Mouse (Mus musculus): ENCODE results near the gene Nphs1. TPM values are rescaled to one million over a fixed set of nuclear protein-coding genes. Genes with fewer than 3 reads are reported as not detected.

The Nphs1 gene
- polyA plus RNA-seq, 1 experiment: not detected

DNA sequence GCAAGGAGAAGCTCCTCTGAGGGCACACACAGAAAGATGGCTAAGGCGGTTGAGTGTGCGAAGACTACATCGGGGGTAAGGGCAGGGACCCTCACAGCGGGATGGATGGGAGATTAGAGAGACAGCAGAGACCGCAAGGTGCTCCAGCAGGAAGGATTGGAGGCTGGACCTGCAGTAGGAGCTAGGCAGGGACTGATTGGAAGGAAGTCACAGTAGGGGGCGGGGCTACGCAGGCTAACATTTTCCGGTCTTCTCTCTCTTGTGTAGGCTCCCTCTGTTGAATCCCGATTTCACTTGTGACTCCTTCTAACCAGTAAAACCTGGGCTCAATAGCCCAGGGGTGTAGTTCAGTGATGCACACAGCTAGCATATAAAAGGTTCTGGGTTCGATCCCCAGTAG lies 21.2 kb upstream of the Nphs1 start:
- H3K27me3 ChIP-seq (replicated peaks): peaks cover 63% of the 10 kb centered on the region

DNA sequence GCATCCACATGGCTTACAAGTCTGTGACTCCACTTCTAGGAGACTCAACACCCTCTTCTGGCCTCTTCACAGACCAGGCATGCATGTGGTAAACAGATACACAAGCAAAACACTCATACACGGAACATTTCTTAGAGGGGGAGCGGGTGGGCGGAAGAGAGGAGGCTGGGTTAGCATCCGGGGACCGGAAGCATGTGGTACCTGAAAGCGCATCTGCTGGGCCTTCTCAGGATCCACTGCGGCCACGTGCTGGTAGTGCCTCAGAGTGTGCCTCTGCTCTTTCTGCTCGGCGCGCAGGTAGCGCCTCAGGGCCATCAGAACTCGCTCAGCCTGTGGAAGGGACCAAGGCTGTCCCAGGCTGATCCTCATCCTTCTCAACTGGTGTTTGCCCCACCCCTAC lies 18.4 kb upstream of the Nphs1 start:
- TF ChIP-seq FLI1 (IDR thresholded peaks at IDR 0.05; ENCODE audit: low read length): no peak
- TF ChIP-seq GATA1 (IDR thresholded peaks at IDR 0.05; ENCODE audit: borderline replicate concordance, low read length): no peak
- no peaks in the 10 kb centered on the region for H3K9me3 ChIP-seq
- H3K27me3 ChIP-seq (replicated peaks): peaks cover 84% of the 10 kb centered on the region
- no peak overlapping the region for H3K4me3 ChIP-seq (replicated peaks)
- H3K4me1 ChIP-seq: peaks cover 17% of the 10 kb centered on the region
- H3K36me3 ChIP-seq (replicated peaks; ENCODE audit: low read length): no peaks in the 10 kb centered on the region

More for the DNA sequence above, 21.2 kb upstream of the Nphs1 start:
- Histone ChIP-seq H3K4me1 (peaks cover 20% of the 10 kb centered on the region), H3K9me3 (no peaks in the 10 kb centered on the region), H3K4me3 (replicated peaks) (peak overlapping the region; percentile 3), H3K36me3 (replicated peaks; ENCODE audit: low read length) (no peaks in the 10 kb centered on the region)
- no peak for TF ChIP-seq FLI1 (IDR thresholded peaks at IDR 0.05; ENCODE audit: low read length)
- no peak for TF ChIP-seq GATA1 (IDR thresholded peaks at IDR 0.05; ENCODE audit: borderline replicate concordance, low read length)

- H3K4me1 ChIP-seq: peaks cover 23% of the 10 kb centered on the region
- no peaks in the 10 kb centered on the region for H3K9me3 ChIP-seq
- TF ChIP-seq FLI1 (IDR thresholded peaks at IDR 0.05; ENCODE audit: low read length): no peak
- no peak for TF ChIP-seq GATA1 (IDR thresholded peaks at IDR 0.05; ENCODE audit: borderline replicate concordance, low read length)
- no peak overlapping the region for H3K4me3 ChIP-seq (replicated peaks)
- H3K27me3 ChIP-seq (replicated peaks): peaks cover 85% of the 10 kb centered on the region
- H3K36me3 ChIP-seq (replicated peaks; ENCODE audit: low read length): no peaks in the 10 kb centered on the region
Measured at GRCm38 (mm10) chr7:30440697-30441096, 17.4 kb upstream of the Nphs1 start.

DNA sequence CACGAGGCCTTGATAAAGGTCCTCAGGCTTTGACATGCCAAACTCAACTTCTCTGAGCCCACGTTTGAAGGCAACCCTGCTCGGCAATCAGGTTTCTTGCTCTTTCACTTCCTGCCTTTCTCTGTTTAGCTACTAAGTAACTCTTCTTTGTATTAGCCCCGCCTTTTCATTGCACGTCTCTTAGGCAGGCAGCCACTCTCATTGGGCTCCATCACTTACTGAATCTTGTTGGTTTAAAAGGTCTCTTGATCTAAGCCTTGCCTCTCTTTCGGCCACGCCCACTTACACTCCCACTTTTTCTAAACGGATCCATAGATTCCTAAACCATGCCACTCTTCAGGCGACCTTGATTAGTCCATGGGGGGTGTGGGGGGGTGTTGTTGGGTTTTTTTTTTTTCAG lies 14.4 kb upstream of the Nphs1 start:
- Histone ChIP-seq H3K27me3 (replicated peaks) (peaks cover 89% of the 10 kb centered on the region), H3K4me1 (peaks cover 19% of the 10 kb centered on the region)

DNA sequence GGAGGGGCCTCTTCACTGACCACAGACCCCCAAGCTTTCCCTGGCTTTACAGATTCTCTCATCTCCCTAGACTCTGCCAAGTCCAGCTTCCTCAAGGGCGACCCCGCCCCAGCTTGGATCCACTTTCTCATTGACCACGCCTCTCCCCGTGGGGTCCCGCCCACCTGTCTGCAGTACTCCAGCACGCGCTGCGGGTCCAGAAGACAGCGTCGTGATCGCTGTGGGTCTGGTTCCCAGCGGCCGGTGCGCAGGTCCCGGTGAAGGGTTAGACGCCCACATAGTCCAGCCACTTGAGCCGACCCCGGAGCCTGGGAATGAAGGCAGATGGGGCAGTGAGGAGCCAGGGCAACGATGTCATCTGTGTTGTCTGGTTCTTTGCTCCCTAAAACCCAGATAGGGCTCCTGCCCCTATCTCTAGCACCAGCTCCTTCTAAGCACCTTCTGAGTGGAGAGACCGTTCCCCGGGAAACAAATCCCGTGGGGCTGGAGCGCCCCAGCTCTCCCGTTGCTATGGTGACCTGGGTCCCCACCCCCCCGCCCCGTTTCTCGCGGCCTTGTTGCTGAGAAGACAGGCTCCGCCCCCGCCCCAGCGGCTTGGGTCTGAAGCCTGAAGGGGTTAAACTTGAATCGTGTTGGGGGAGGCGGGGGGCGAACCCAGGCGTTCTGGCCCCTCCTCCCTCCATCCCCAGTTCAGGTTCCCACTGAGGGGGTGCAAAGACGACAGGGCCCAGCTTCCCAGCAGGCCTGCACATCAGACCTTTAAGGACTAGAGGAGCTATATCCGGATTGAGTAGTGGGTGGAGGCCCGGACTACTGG lies 13.8 kb upstream of the Nphs1 start:
- peaks cover 19% of the 10 kb centered on the region for H3K4me1 ChIP-seq
- TF ChIP-seq FLI1 (IDR thresholded peaks at IDR 0.05; ENCODE audit: low read length) (no peak), GATA1 (IDR thresholded peaks at IDR 0.05; ENCODE audit: borderline replicate concordance, low read length) (no peak)
- no peaks in the 10 kb centered on the region for H3K36me3 ChIP-seq (replicated peaks; ENCODE audit: low read length)
- peaks cover 88% of the 10 kb centered on the region for H3K27me3 ChIP-seq (replicated peaks)
- H3K4me3 ChIP-seq (replicated peaks): peak overlapping the region; percentile 89
- peaks cover 27% of the 10 kb centered on the region for H3K9me3 ChIP-seq

More for the DNA sequence above, 14.4 kb upstream of the Nphs1 start:
- H3K36me3 ChIP-seq (replicated peaks; ENCODE audit: low read length): no peaks in the 10 kb centered on the region
- TF ChIP-seq FLI1 (IDR thresholded peaks at IDR 0.05; ENCODE audit: low read length) (no peak), GATA1 (IDR thresholded peaks at IDR 0.05; ENCODE audit: borderline replicate concordance, low read length) (no peak)
- H3K4me3 ChIP-seq (replicated peaks): no peak overlapping the region
- H3K9me3 ChIP-seq: peaks cover 27% of the 10 kb centered on the region

DNA sequence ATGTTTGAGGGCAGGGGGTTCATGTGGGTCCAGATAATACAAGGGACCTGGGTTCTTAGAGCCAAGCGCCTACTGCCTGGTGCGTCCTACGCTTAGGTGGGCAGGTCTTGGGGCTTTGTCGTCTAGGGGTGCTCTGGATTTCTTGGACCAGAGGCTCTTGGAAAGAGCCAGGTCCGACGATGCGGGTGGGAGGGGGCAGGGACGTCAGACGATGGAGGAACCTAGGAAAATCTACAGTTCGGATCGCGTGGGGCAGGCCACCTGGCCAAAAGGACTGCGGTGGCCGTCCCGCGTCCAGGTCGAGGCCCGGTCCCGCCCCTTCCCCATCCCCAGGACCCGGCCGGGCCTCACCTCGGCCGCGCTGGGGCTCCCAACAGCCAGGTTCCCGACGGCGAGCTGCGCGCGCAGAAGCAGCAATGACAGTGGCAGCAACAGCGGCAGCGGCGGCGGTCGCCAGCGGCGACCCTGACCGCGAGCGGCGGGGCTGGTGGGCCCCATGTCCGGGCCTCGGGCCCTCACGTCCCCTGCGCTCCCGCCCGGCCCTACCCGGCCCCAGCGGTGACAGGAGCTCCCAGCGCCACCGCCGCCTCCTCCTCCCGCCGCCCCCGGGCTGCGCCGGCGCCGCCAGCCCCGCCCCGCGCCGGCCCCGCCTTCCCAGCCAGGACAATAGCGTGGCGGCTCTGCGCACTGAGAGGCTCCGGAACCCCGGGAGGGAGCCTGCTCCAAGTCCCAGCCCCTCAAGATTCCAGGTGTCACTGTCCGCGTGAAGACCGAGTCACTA lies 13.0 kb upstream of the Nphs1 start, which contains the start of gene Aplp1:
Gene Aplp1 (minus strand): TSS at position 565 of the 781 bp plus-strand sequence.
- Histone ChIP-seq H3K27me3 (replicated peaks) (peaks cover 88% of the 10 kb centered on the region), H3K4me3 (replicated peaks) (peak within 1 kb of the TSS; percentile 89), H3K9me3 (peaks cover 27% of the 10 kb centered on the region), H3K36me3 (replicated peaks; ENCODE audit: low read length) (no peaks in the 10 kb centered on the region), H3K4me1 (peaks cover 19% of the 10 kb centered on the region)
- TF ChIP-seq FLI1 (IDR thresholded peaks at IDR 0.05; ENCODE audit: low read length): no peak
- TF ChIP-seq GATA1 (IDR thresholded peaks at IDR 0.05; ENCODE audit: borderline replicate concordance, low read length): no peak

GRCm38 (mm10) chr7:30450241-30450640 lies 7.9 kb upstream of the Nphs1 start:
- Histone ChIP-seq H3K36me3 (replicated peaks; ENCODE audit: low read length) (no peaks in the 10 kb centered on the region), H3K4me1 (peaks cover 23% of the 10 kb centered on the region), H3K4me3 (replicated peaks) (no peak overlapping the region), H3K27me3 (replicated peaks) (peaks cover 83% of the 10 kb centered on the region), H3K9me3 (peaks cover 27% of the 10 kb centered on the region)
- no peak for TF ChIP-seq FLI1 (IDR thresholded peaks at IDR 0.05; ENCODE audit: low read length)
- TF ChIP-seq GATA1 (IDR thresholded peaks at IDR 0.05; ENCODE audit: borderline replicate concordance, low read length): no peak

GRCm38 (mm10) chr7:30453327-30453726 lies 4.8 kb upstream of the Nphs1 start:
- TF ChIP-seq GATA1 (IDR thresholded peaks at IDR 0.05; ENCODE audit: borderline replicate concordance, low read length) (no peak), FLI1 (IDR thresholded peaks at IDR 0.05; ENCODE audit: low read length) (no peak)
- H3K27me3 ChIP-seq (replicated peaks): peaks cover 86% of the 10 kb centered on the region
- H3K9me3 ChIP-seq: peaks cover 1% of the 10 kb centered on the region; the same call in 1 of the 2 replicates

DNA sequence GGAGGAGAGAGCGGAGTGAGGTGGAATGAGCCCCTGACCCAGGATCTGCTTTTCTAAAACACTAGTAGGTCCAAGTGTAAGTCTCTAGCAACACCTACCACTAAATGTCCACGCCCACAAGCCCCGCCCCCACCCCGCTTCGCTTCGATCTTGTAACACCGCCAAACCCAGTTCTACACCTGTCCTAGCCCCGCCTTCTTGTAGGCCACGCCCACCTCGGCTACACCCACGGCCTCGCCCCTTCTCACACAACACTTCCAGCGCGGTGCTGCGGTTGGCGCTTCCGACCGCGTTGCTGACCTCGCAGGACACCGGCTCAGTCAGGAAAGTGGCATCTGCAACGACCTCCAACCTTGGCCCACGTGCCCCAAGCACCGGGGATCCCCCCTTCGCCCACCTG lies 4.3 kb upstream of the Nphs1 start:
- Histone ChIP-seq H3K9me3 (no peaks in the 10 kb centered on the region), H3K27me3 (replicated peaks) (peaks cover 87% of the 10 kb centered on the region)

More at GRCm38 (mm10) chr7:30453327-30453726, 4.8 kb upstream of the Nphs1 start:
- Histone ChIP-seq H3K4me1 (peaks cover 25% of the 10 kb centered on the region), H3K36me3 (replicated peaks; ENCODE audit: low read length) (no peaks in the 10 kb centered on the region), H3K4me3 (replicated peaks) (peak overlapping the region; percentile 88)

More for the DNA sequence above, 4.3 kb upstream of the Nphs1 start:
- no peaks in the 10 kb centered on the region for H3K36me3 ChIP-seq (replicated peaks; ENCODE audit: low read length)
- TF ChIP-seq GATA1 (IDR thresholded peaks at IDR 0.05; ENCODE audit: borderline replicate concordance, low read length) (no peak), FLI1 (IDR thresholded peaks at IDR 0.05; ENCODE audit: low read length) (no peak)
- H3K4me3 ChIP-seq (replicated peaks): peak overlapping the region; percentile 88
- peaks cover 25% of the 10 kb centered on the region for H3K4me1 ChIP-seq

All from megakaryocyte, embryonic 14.5 days (primary cell).